Mouse (Mus musculus): ENCODE measurements around the gene Atxn2.

DNA sequence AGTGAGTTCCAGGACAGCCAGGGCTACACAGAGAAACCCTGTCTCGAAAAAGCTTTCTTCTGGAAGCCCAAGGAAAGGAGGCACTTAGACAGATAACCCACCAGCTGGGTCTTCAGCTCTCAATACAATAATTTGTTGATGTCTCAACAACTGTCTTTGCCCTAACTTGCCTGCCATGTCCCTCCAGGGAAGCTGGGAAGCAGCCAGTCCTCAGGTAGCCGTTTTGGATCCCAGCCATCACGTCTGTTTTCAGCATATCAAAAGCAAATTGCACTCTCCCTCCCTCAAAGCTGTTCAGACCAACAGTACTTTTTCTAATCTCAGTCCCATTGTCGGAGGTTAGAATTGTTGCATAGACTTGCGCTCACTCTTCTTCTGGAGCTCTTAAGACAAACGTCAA is 47.1 kb upstream of the Atxn2 start:
- TF ChIP-seq POLR2A (IDR thresholded peaks at IDR 0.05; ENCODE audit: extremely low read depth, insufficient read depth, low read length) (no peak), CTCF (IDR thresholded peaks at IDR 0.05; ENCODE audit: low read depth, low read length) (no peak)
